Mouse (Mus musculus): Measurements from ENCODE around the gene Aar2. TPM values are rescaled to one million over a fixed set of nuclear protein-coding genes. Genes with fewer than 3 reads are reported as not detected.

Aar2 gene
- total RNA-seq, 2 experiments from 2014 or later, result 22.0 to 22.4 TPM

- intact Hi-C loops (cut with DNase I), result no loop called here
- no peak overlapping the region for H3K27ac ChIP-seq
- no peak for TF ChIP-seq CTCF (IDR thresholded peaks at IDR 0.05)
- no peak for DNase-seq
- H3K4me3 ChIP-seq, result peak overlapping the region; percentile 81
These were observed 66.8 kb downstream of the Aar2 start for GRCm38 (mm10) chr2:156614258-156614556.

- intact Hi-C loops (cut with DNase I), result no loop called here
- DNase-seq, result no peak
- no peak for TF ChIP-seq CTCF (IDR thresholded peaks at IDR 0.05)
- Histone ChIP-seq H3K4me3 (peak overlapping the region; percentile 18), H3K27ac (no peak overlapping the region)
These were observed 67.6 kb downstream of the Aar2 start for GRCm38 (mm10) chr2:156614661-156615654.

- Histone ChIP-seq H3K27ac (no peak overlapping the region), H3K4me3 (no peak overlapping the region)
- TF ChIP-seq CTCF (IDR thresholded peaks at IDR 0.05), result no peak
- DNase-seq, result no peak
- intact Hi-C loops (cut with DNase I), result no loop called here
These were observed 69.1 kb downstream of the Aar2 start for GRCm38 (mm10) chr2:156616513-156616912.

GRCm38 (mm10) chr2:156617536-156617935 lies 70.2 kb downstream of the Aar2 start:
- no peak overlapping the region for H3K27ac ChIP-seq
- peak; percentile 68 for DNase-seq
- no peak for TF ChIP-seq CTCF (IDR thresholded peaks at IDR 0.05)
- H3K4me3 ChIP-seq, result peak overlapping the region; percentile 34; the same call in 1 of the 2 replicates
- intact Hi-C loops (cut with DNase I), result no loop called here

Other genes starting within 250 kb of the Aar2 start
- gene Cnbd2, start 235.3 kb upstream of the Aar2 start, total RNA-seq (2021), result under 1 TPM; 0.86 to 0.92 TPM
- gene Scand1, start 234.9 kb upstream of the Aar2 start, total RNA-seq (2021), result 10 to 100 TPM; 61.0 to 61.2 TPM
- gene Epb41l1, start 126.7 kb upstream of the Aar2 start, total RNA-seq (2021), result 1 to 10 TPM; 3.8 to 4.6 TPM
- 10 to 100 TPM; 43.5 to 55.3 TPM for gene Dlgap4, start 66.1 kb downstream of the Aar2 start, total RNA-seq (2021)
- gene Myl9, start 227.8 kb downstream of the Aar2 start, total RNA-seq (2021), result 10 to 100 TPM; 41.2 to 50.0 TPM